Mouse (Mus musculus): Measurements from ENCODE around the gene Arl4a.

The Arl4a gene

GRCm38 (mm10) chr12:39957931-39958671 is 79.7 kb downstream of the Arl4a start:
- DNase-seq (ENCODE audit: low spot score): no peak

- no peak for DNase-seq (ENCODE audit: low spot score)
Measured at GRCm38 (mm10) chr12:39956396-39956795, 81.4 kb downstream of the Arl4a start.

Data from yolk sac, embryonic 10.5 days (tissue).